Mouse (Mus musculus) embryonic stem cell, embryonic (primary cell): ENCODE measurements around the gene Por.

ENCODE experiments used
- CTCF ChIA-PET, 4 experiments: fragments of 300-600 bp in 2 of 4; fragments of 350-600 bp in 2 of 4; sonication (Branson Sonifier 250); formaldehyde crosslinking; loops; one replicate each; lab custom pipeline; 2022; ENCODE audit warnings: inconsistent platforms in 2 of 4; lab: Charles Lee
- POLR2A ChIA-PET, 4 experiments: fragments of 300-600 bp in 2 of 4; fragments of 350-600 bp in 2 of 4; sonication (Branson Sonifier 250); formaldehyde crosslinking; loops; one replicate each; lab custom pipeline; 2022; ENCODE audit warnings: antibody characterized with exemption in 4 of 4, inconsistent platforms in 1 of 4; lab: Charles Lee

Por gene

GRCm38 (mm10) chr5:135669741-135670275 lies at the start of gene Por:
TSS of gene Por (plus strand) at chr5:135670033.
- POLR2A ChIA-PET = interaction anchor here in 3 of 4 experiments (0.5 to 12.0 kb wide), 24 partner anchors 10 to 288 kb away, joined by 3 to 119 read pairs (median 5); partner anchors contain the start of genes Mdh2 (in 2 of the 3), Styxl1 (in 2 of the 3), Tmem120a (in 2 of the 3) and Hspb1 (in 1 of the 3)
- CTCF ChIA-PET = interaction anchor here in 3 of 4 experiments (0.7 to 1.5 kb wide), 7 partner anchors 19 to 186 kb away, joined by 3 to 8 read pairs (median 3); no protein-coding TSS in a partner anchor

- ChIA-PET CTCF (interaction anchor here in 3 of 4 experiments (0.7 to 1.3 kb wide), 7 partner anchors 9 to 259 kb away, joined by 3 to 11 read pairs (median 4); no protein-coding TSS in a partner anchor), POLR2A (interaction anchor here in 2 of 4 experiments (1.1 to 1.3 kb wide), 2 partner anchors 124 to 125 kb away, joined by 3 read pairs; partner anchors contain the start of gene Tmem120a (in 1 of the 2))
Observed at GRCm38 (mm10) chr5:135620526-135620925, 49.3 kb upstream of the Por start.

GRCm38 (mm10) chr5:135621725-135622124 lies 48.1 kb upstream of the Por start:
- POLR2A ChIA-PET = no interaction called here
- CTCF ChIA-PET = interaction anchor here in 2 of 4 experiments (0.8 to 1.4 kb wide), 2 partner anchors 9 to 279 kb away, joined by 3 to 4 read pairs; no protein-coding TSS in a partner anchor

GRCm38 (mm10) chr5:135623006-135623563 lies 46.7 kb upstream of the Por start:
- ChIA-PET POLR2A (interaction anchor here in 2 of 4 experiments (0.6 to 1.3 kb wide), 2 partner anchors 9 to 419 kb away, joined by 3 to 6 read pairs; partner anchors contain the start of gene Rhbdd2 (in 1 of the 2)), CTCF (interaction anchor here in 3 of 4 experiments (0.6 to 1.4 kb wide), 5 partner anchors 7 to 114 kb away, joined by 3 to 4 read pairs (median 3); no protein-coding TSS in a partner anchor)

- ChIA-PET CTCF (interaction anchor here (0.6 to 3.1 kb wide), 25 partner anchors 13 to 596 kb away, joined by 3 to 32 read pairs (median 5); partner anchors contain the start of genes Mdh2 (in 1 of the 4) and Styxl1 (in 1 of the 4)), POLR2A (interaction anchor here (0.7 to 3.0 kb wide), 30 partner anchors 12 to 1334 kb away, joined by 3 to 32 read pairs (median 5); partner anchors contain the start of genes Mdh2 (in 3 of the 4), Styxl1 (in 3 of the 4) and Tmem120a (in 2 of the 4))
Observed at GRCm38 (mm10) chr5:135628916-135629315, 40.9 kb upstream of the Por start.

GRCm38 (mm10) chr5:135629401-135629800 lies 40.4 kb upstream of the Por start:
- ChIA-PET POLR2A (interaction anchor here in 3 of 4 experiments (0.6 to 3.0 kb wide), 33 partner anchors 12 to 1333 kb away, joined by 3 to 32 read pairs (median 5); partner anchors contain the start of genes Mdh2 (in 3 of the 3), Styxl1 (in 3 of the 3) and Tmem120a (in 2 of the 3)), CTCF (interaction anchor here (0.6 to 3.1 kb wide), 43 partner anchors 8 to 1667 kb away, joined by 3 to 32 read pairs (median 5); partner anchors contain the start of genes Mdh2 (in 1 of the 4) and Styxl1 (in 1 of the 4))

GRCm38 (mm10) chr5:135630598-135630997 lies 39.2 kb upstream of the Por start:
- ChIA-PET CTCF (interaction anchor here (0.5 to 3.1 kb wide), 125 partner anchors 8 to 670 kb away, joined by 3 to 32 read pairs (median 4); partner anchors contain the start of genes Por (in 3 of the 4), Mdh2 (in 2 of the 4), Styxl1 (in 2 of the 4) and Tmem120a (in 2 of the 4)), POLR2A (interaction anchor here (0.6 to 3.0 kb wide), 36 partner anchors 10 to 621 kb away, joined by 3 to 32 read pairs (median 5); partner anchors contain the start of genes Mdh2 (in 4 of the 4), Styxl1 (in 4 of the 4), Tmem120a (in 3 of the 4) and Abhd11 (in 1 of the 4))

- ChIA-PET POLR2A (interaction anchor here (0.6 to 2.4 kb wide), 16 partner anchors 9 to 146 kb away, joined by 3 to 16 read pairs (median 4); partner anchors contain the start of genes Tmem120a (in 3 of the 4), Mdh2 (in 1 of the 4) and Styxl1 (in 1 of the 4)), CTCF (interaction anchor here (0.6 to 2.1 kb wide), 11 partner anchors 16 to 621 kb away, joined by 3 to 12 read pairs (median 3); partner anchors contain the start of genes Tmem120a (in 2 of the 4) and Hip1 (in 1 of the 4))
Observed at GRCm38 (mm10) chr5:135632117-135632796, 37.6 kb upstream of the Por start, which contains the start of gene Rhbdd2. TSS of gene Rhbdd2 (plus strand) at chr5:135632618.

GRCm38 (mm10) chr5:135632797-135633144 lies 37.1 kb upstream of the Por start:
- POLR2A ChIA-PET = interaction anchor here (0.7 to 2.4 kb wide), 16 partner anchors 9 to 146 kb away, joined by 3 to 16 read pairs (median 4); partner anchors contain the start of genes Tmem120a (in 3 of the 4), Mdh2 (in 1 of the 4) and Styxl1 (in 1 of the 4)

GRCm38 (mm10) chr5:135639760-135640458 lies 29.9 kb upstream of the Por start:
- POLR2A ChIA-PET = interaction anchor here in 3 of 4 experiments (0.6 to 3.0 kb wide), 9 partner anchors 9 to 295 kb away, joined by 3 to 11 read pairs (median 3); partner anchors contain the start of genes Mdh2 (in 1 of the 3) and Styxl1 (in 1 of the 3)

More at GRCm38 (mm10) chr5:135632797-135633144, 37.1 kb upstream of the Por start:
- CTCF ChIA-PET = interaction anchor here (0.6 to 2.1 kb wide), 11 partner anchors 17 to 620 kb away, joined by 3 to 12 read pairs (median 3); partner anchors contain the start of genes Tmem120a (in 2 of the 4) and Hip1 (in 1 of the 4)

GRCm38 (mm10) chr5:135640459-135640789 lies 29.4 kb upstream of the Por start:
- ChIA-PET CTCF (interaction anchor here in 2 of 4 experiments (1.1 to 2.0 kb wide), 2 partner anchors 9 to 10 kb away, joined by 4 to 5 read pairs; no protein-coding TSS in a partner anchor), POLR2A (interaction anchor here in 2 of 4 experiments (0.8 to 3.0 kb wide), 8 partner anchors 8 to 138 kb away, joined by 3 to 11 read pairs (median 3); partner anchors contain the start of genes Mdh2 (in 1 of the 2) and Styxl1 (in 1 of the 2))

More at GRCm38 (mm10) chr5:135639760-135640458, 29.9 kb upstream of the Por start:
- CTCF ChIA-PET = interaction anchor here in 2 of 4 experiments (1.1 to 2.0 kb wide), 2 partner anchors 9 to 10 kb away, joined by 4 to 5 read pairs; no protein-coding TSS in a partner anchor

GRCm38 (mm10) chr5:135641028-135641427 lies 28.8 kb upstream of the Por start:
- CTCF ChIA-PET = interaction anchor here in 1 of 4 experiments (1.4 kb wide), 1 partner anchor 11 kb away, joined by 5 read pairs; no protein-coding TSS in a partner anchor

GRCm38 (mm10) chr5:135642686-135643551 lies 26.9 kb upstream of the Por start:
- CTCF ChIA-PET = interaction anchor here (0.6 to 1.3 kb wide), 11 partner anchors 12 to 742 kb away, joined by 3 to 9 read pairs (median 4); no protein-coding TSS in a partner anchor
- POLR2A ChIA-PET = interaction anchor here (0.5 to 7.0 kb wide), 35 partner anchors 8 to 556 kb away, joined by 3 to 82 read pairs (median 4); partner anchors contain the start of genes Mdh2 (in 2 of the 4), Styxl1 (in 2 of the 4), Por (in 1 of the 4) and Rhbdd2 (in 1 of the 4)

More at GRCm38 (mm10) chr5:135641028-135641427, 28.8 kb upstream of the Por start:
- POLR2A ChIA-PET = interaction anchor here in 3 of 4 experiments (0.6 to 4.0 kb wide), 10 partner anchors 8 to 48 kb away, joined by 3 to 46 read pairs (median 5); no protein-coding TSS in a partner anchor

GRCm38 (mm10) chr5:135643552-135643842 lies 26.3 kb upstream of the Por start:
- ChIA-PET POLR2A (interaction anchor here (0.5 to 7.0 kb wide), 34 partner anchors 9 to 556 kb away, joined by 3 to 82 read pairs (median 4); partner anchors contain the start of genes Mdh2 (in 3 of the 4), Styxl1 (in 3 of the 4), Por (in 1 of the 4) and Rhbdd2 (in 1 of the 4)), CTCF (interaction anchor here (0.6 to 1.3 kb wide), 11 partner anchors 12 to 743 kb away, joined by 3 to 9 read pairs (median 4); no protein-coding TSS in a partner anchor)
